Mouse (Mus musculus) heart, embryonic 15.5 days (tissue): ENCODE data around the gene Dclre1b. TPM values are rescaled to one million over a fixed set of nuclear protein-coding genes. Genes with fewer than 3 reads are reported as not detected.
"Not testable (repeated sequence)": the region's sequence is repeated elsewhere in the genome, so short reads cannot be mapped to it uniquely, and the experiment has no call there.

Experiments used
- ATAC-seq: fragments of 200-750 bp; cut with Nextera tagmentation; replicated peaks from 2 replicates; pipeline ENCODE4 v1.8.0; 2017; ENCODE audit warnings: low read depth, moderate TSS enrichment; ENCODE audit not compliant: insufficient number of reproducible peaks, insufficient read depth, low FRiP score
- H3K27ac ChIP-seq: fragments of 300-500 bp; sonication (generic); 2 replicates; pipeline ENCODE4 v1.5.1; 2015; ENCODE audit warnings: mild to moderate bottlenecking, inconsistent platforms
- H3K27me3 ChIP-seq: fragments of 300-500 bp; sonication (generic); 2 replicates; pipeline ENCODE4 v1.6.1; 2015; ENCODE audit warnings: inconsistent platforms
- H3K36me3 ChIP-seq: fragments of 300-500 bp; sonication (generic); 2 replicates; pipeline ENCODE4 v1.6.1; 2015; ENCODE audit warnings: mild to moderate bottlenecking, inconsistent platforms
- H3K4me1 ChIP-seq: fragments of 300-500 bp; sonication (generic); replicated peaks from 2 replicates; pipeline ENCODE4 v1.6.1; 2015; ENCODE audit warnings: inconsistent platforms
- H3K4me2 ChIP-seq: fragments of 300-500 bp; sonication (generic); 2 replicates; pipeline ENCODE4 v1.6.1; 2015; ENCODE audit warnings: inconsistent platforms, mild to moderate bottlenecking, moderate library complexity
- H3K4me3 ChIP-seq: fragments of 300-500 bp; sonication (generic); 2 replicates; pipeline ENCODE4 v1.5.1; 2015; ENCODE audit warnings: mild to moderate bottlenecking, inconsistent platforms
- H3K9ac ChIP-seq: fragments of 300-500 bp; sonication (generic); 2 replicates; pipeline ENCODE4 v1.6.1; 2015; ENCODE audit warnings: mild to moderate bottlenecking, inconsistent platforms
- H3K9me3 ChIP-seq: fragments of 300-500 bp; sonication (generic); replicated peaks from 2 replicates; pipeline ENCODE4 v1.6.1; 2016; ENCODE audit warnings: inconsistent platforms
- WGBS: fragments of 180-500 bp; shearing (Covaris S2); methylation state at CpG from one replicate; pipeline ENCODE4 v1.1.7; 2015; ENCODE audit warnings: mixed read lengths; 5-methylcytosine and 5-hydroxymethylcytosine counted together
- polyA plus RNA-seq: library from polyadenylated mRNA; unstranded; fragments of >200 nt; fragmentation: Nextera tagmentation; extraction: Ambion mirVana; gene quantifications from 2 replicates; pipeline ENCODE4 v1.2.1, GENCODE M21; 2015

The Dclre1b gene
- polyA plus RNA-seq, 1 experiment from 2014 or later, result 14.4 TPM

GRCm38 (mm10) chr3:103839711-103840110, 30.5 kb upstream of the Dclre1b start:
- no peaks in the 10 kb centered on the region for H3K9me3 ChIP-seq
- H3K4me2 ChIP-seq, result no peak overlapping the region
- no peaks in the 10 kb centered on the region for H3K27me3 ChIP-seq
- H3K27ac ChIP-seq, result no peak overlapping the region
- 85% methylated on average over 6 of the region's 6 CpGs for WGBS
- H3K4me3 ChIP-seq, result no peak overlapping the region
- H3K4me1 ChIP-seq, result no peaks in the 10 kb centered on the region
- no peak for ATAC-seq
- H3K36me3 ChIP-seq, result no peaks in the 10 kb centered on the region
- no peak overlapping the region for H3K9ac ChIP-seq

DNA sequence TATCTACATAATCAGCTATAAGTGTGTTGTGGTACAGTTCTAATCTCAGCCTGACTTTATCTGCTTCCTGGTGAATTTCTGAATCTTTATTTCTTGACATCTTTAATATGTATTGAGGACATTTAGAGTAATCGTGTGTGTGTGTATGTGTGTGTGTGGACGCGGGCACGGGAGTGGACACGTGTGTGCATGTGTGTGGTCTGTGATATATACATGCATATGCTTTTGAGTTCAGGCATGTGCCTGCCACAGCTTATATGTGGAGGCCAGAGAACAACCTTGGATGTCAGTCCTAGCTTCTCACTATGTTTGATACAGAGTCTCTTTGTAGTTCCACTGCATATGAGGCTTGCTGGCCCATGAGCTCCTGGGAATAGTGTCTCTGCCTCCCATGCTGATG, 27.2 kb upstream of the Dclre1b start:
- 89% methylated on average over 5 of the region's 5 CpGs for WGBS
- H3K27me3 ChIP-seq, result no peaks in the 10 kb centered on the region

GRCm38 (mm10) chr3:103835951-103836310, 26.7 kb upstream of the Dclre1b start:
- H3K9me3 ChIP-seq, result no peaks in the 10 kb centered on the region
- H3K4me1 ChIP-seq, result peaks cover 10% of the 10 kb centered on the region
- no peak overlapping the region for H3K9ac ChIP-seq
- WGBS, result 73% methylated on average over 10 of the region's 10 CpGs
- no peak overlapping the region for H3K27ac ChIP-seq
- H3K4me3 ChIP-seq, result no peak overlapping the region
- ATAC-seq, result no peak
- no peaks in the 10 kb centered on the region for H3K27me3 ChIP-seq
- H3K4me2 ChIP-seq, result no peak overlapping the region
- no peaks in the 10 kb centered on the region for H3K36me3 ChIP-seq

More for the DNA sequence above, 27.2 kb upstream of the Dclre1b start:
- no peaks in the 10 kb centered on the region for H3K9me3 ChIP-seq
- ATAC-seq, result no peak
- H3K27ac ChIP-seq, result no peak overlapping the region
- H3K4me2 ChIP-seq, result no peak overlapping the region
- peaks cover 6% of the 10 kb centered on the region; the same call in 1 of the 2 replicates for H3K4me1 ChIP-seq
- H3K9ac ChIP-seq, result no peak overlapping the region
- no peak overlapping the region for H3K4me3 ChIP-seq
- H3K36me3 ChIP-seq, result no peaks in the 10 kb centered on the region

- no peaks in the 10 kb centered on the region for H3K27me3 ChIP-seq
- H3K36me3 ChIP-seq, result no peaks in the 10 kb centered on the region
- no peak for ATAC-seq
- H3K27ac ChIP-seq, result no peak overlapping the region
- no peaks in the 10 kb centered on the region for H3K9me3 ChIP-seq
- WGBS, result 75% methylated on average over 6 of the region's 6 CpGs
- peaks cover 10% of the 10 kb centered on the region for H3K4me1 ChIP-seq
- H3K4me2 ChIP-seq, result no peak overlapping the region
- H3K9ac ChIP-seq, result no peak overlapping the region
- no peak overlapping the region for H3K4me3 ChIP-seq
Measured at GRCm38 (mm10) chr3:103835272-103835950, 26.2 kb upstream of the Dclre1b start.

DNA sequence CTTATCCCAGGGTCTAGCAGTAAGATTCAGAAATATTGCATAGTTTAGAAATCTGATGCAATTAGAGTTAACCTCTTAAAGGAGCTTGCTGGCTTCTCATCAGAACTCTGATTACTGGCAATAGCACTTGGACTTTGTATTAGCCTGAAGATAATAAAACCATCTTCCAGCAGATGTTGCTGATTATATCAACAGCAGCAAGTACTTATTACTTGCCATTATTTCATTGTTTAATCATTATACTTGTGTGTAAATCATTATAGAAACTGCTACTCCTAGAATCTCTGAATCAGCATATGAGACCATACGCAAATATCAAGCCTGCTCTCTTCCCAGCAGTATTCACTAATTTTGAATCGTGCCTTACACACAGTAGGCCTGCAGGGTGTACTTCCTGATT, 24.8 kb upstream of the Dclre1b start:
- Histone ChIP-seq H3K9ac (no peak overlapping the region), H3K36me3 (no peaks in the 10 kb centered on the region), H3K27ac (no peak overlapping the region), H3K4me1 (peaks cover 10% of the 10 kb centered on the region), H3K4me2 (no peak overlapping the region), H3K27me3 (no peaks in the 10 kb centered on the region), H3K9me3 (no peaks in the 10 kb centered on the region), H3K4me3 (no peak overlapping the region)
- no peak for ATAC-seq
- WGBS, result 86% methylated on average over 2 of the region's 2 CpGs

DNA sequence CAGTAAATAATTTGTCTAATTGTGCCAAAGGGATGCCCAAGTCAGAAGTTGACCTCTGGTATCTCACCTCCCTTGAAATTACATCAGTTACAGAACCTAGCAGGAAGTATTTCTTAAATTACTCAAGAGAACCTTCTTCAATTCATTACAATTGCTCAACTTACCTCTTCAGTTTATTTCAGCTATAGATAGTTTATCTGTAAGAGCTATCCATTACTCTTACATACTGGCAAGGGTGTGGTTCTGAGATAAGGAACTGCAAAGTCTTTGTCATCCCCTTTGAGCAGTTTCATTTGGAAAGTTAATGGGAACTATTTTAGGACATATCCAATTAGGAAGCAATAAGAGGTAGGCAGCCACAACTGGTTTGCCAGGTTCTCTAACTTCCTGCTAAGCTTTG, 23.2 kb upstream of the Dclre1b start, which contains the start of gene Bcl2l15:
TSS of gene Bcl2l15 (plus strand) at position 176 of the 400 bp plus-strand sequence.
- Histone ChIP-seq H3K4me1 (peaks cover 10% of the 10 kb centered on the region), H3K9me3 (no peaks in the 10 kb centered on the region), H3K27me3 (no peaks in the 10 kb centered on the region), H3K4me2 (no peak within 1 kb of the TSS), H3K36me3 (no peaks in the 10 kb centered on the region), H3K27ac (peak within 1 kb of the TSS; percentile 17; the same call in 1 of the 2 replicates), H3K9ac (no peak within 1 kb of the TSS), H3K4me3 (no peak within 1 kb of the TSS)
- ATAC-seq, result no peak

DNA sequence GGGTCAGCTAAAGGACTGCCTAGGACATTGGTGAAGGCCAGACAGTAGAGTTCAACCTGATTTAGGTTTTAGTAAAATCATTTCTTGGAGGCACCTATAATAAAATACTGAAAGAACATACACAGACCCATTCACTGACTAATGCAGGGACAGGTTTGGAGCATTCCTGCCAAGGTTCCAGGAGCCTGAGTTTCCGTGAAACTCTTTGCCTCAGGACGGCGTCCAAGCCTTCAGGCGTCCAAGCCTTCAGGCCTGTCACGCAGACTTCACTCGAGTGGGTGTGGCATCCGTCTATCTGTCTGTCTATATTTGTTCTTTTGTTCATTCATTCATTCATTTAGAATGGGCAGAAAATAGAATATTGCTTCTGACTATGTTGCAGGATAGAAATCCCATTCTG, 21.9 kb upstream of the Dclre1b start:
- H3K9ac ChIP-seq, result no peak overlapping the region
- H3K27ac ChIP-seq, result peak overlapping the region; percentile 17; the same call in 1 of the 2 replicates
- WGBS, result 39% methylated on average over 7 of the region's 7 CpGs

GRCm38 (mm10) chr3:103830681-103831080, 21.4 kb upstream of the Dclre1b start:
- Histone ChIP-seq H3K4me1 (peaks cover 10% of the 10 kb centered on the region), H3K27ac (peak overlapping the region; percentile 17; the same call in 1 of the 2 replicates)
- 64% methylated on average over 1 of the region's 1 CpGs for WGBS
- not testable (repeated sequence) for H3K36me3 ChIP-seq, ATAC-seq, H3K27me3 ChIP-seq, H3K4me3 ChIP-seq, H3K9ac ChIP-seq, H3K9me3 ChIP-seq, H3K4me2 ChIP-seq

More for the DNA sequence above, 21.9 kb upstream of the Dclre1b start:
- H3K4me1 ChIP-seq, result peaks cover 10% of the 10 kb centered on the region
- no peaks in the 10 kb centered on the region for H3K36me3 ChIP-seq
- H3K4me3 ChIP-seq, result no peak overlapping the region
- no peak overlapping the region for H3K4me2 ChIP-seq
- no peak for ATAC-seq
- H3K27me3 ChIP-seq, result no peaks in the 10 kb centered on the region
- H3K9me3 ChIP-seq, result no peaks in the 10 kb centered on the region

- Histone ChIP-seq H3K36me3 (no peaks in the 10 kb centered on the region), H3K4me1 (peaks cover 10% of the 10 kb centered on the region), H3K27me3 (no peaks in the 10 kb centered on the region), H3K9ac (no peak overlapping the region), H3K27ac (no peak overlapping the region), H3K4me3 (no peak overlapping the region), H3K4me2 (no peak overlapping the region), H3K9me3 (no peaks in the 10 kb centered on the region)
- no peak for ATAC-seq
- WGBS, result 80% methylated on average over 3 of the region's 3 CpGs
Measured at GRCm38 (mm10) chr3:103829036-103829435, 19.8 kb upstream of the Dclre1b start.

DNA sequence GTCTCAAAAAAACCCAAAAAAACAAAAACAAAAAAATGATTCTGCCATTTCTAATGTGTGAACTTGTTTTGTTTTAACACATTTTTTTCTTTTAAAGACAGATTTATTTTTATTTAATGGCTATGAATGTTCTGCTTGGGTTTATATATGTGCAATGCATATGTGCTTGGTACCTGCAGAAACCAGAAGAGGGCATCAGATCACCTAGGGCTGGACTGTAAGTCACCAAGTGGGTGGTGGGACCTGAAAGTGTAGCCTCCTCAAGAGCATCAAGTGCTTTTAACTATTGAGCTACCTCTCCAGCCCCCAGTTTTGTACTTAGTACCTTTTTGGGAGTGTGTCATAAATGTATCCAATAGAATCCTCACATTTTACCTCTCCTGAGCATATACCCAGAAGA, 18.3 kb upstream of the Dclre1b start:
- no peak overlapping the region for H3K27ac ChIP-seq
- peaks cover 4% of the 10 kb centered on the region; the same call in 1 of the 2 replicates for H3K36me3 ChIP-seq
- H3K4me1 ChIP-seq, result peaks cover 8% of the 10 kb centered on the region
- no peaks in the 10 kb centered on the region for H3K27me3 ChIP-seq
- H3K4me3 ChIP-seq, result no peak overlapping the region
- no peak for ATAC-seq
- H3K9ac ChIP-seq, result no peak overlapping the region
- H3K4me2 ChIP-seq, result no peak overlapping the region
- H3K9me3 ChIP-seq, result no peaks in the 10 kb centered on the region

DNA sequence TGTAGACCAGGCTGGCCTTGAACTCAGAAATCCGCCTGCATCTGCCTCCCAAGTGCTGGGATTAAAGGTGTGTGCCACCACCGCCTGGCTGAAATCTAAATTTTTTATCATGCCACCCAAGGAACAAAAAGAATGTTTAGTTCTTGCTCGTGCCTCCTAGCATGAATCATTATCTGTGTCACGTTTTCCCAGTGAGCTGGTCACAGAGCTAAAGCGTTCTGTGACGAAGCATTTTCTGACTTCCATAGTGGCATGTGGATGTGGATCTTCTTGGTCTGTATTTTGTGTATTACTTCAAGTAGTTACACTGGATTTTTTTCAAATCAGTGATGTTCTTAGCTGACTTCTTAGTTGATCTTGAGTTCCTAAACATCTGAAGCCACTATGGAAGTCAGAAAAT, 1.7 kb upstream of the Dclre1b start:
- Histone ChIP-seq H3K27me3 (no peaks in the 10 kb centered on the region), H3K4me3 (no peak overlapping the region), H3K27ac (no peak overlapping the region), H3K4me1 (peaks cover 18% of the 10 kb centered on the region), H3K4me2 (no peak overlapping the region), H3K9me3 (no peaks in the 10 kb centered on the region), H3K9ac (no peak overlapping the region), H3K36me3 (peaks cover 26% of the 10 kb centered on the region)
- WGBS, result 84% methylated on average over 6 of the region's 6 CpGs
- ATAC-seq, result no peak

DNA sequence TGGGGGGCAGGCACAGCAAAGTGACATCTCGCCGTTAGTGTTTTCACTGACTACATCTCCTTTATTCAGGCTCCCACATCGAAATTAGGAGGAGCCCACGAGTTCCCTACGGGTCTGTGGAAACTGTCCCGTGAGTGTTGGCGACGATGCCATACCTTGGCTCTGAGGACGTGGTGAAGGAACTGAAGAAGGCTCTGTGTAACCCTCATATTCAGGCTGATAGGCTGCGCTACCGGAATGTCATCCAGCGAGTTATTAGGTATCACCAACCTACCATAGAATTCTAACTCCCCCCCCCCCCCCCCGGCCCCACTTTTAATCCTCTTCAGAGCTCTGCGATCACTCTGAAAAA, 531 bp upstream of the Dclre1b start:
- Histone ChIP-seq H3K9me3 (no peaks in the 10 kb centered on the region), H3K4me1 (peaks cover 18% of the 10 kb centered on the region)
- WGBS, result under 1% methylated on average over 14 of the region's 14 CpGs

More for the DNA sequence above, 531 bp upstream of the Dclre1b start:
- peak overlapping the region; percentile 84 for H3K9ac ChIP-seq
- H3K27me3 ChIP-seq, result no peaks in the 10 kb centered on the region
- ATAC-seq, result peak; percentile 28
- peaks cover 21% of the 10 kb centered on the region for H3K36me3 ChIP-seq
- H3K27ac ChIP-seq, result peak overlapping the region; percentile 94
- H3K4me2 ChIP-seq, result peak overlapping the region; percentile 71
- H3K4me3 ChIP-seq, result peak overlapping the region; percentile 84
